Mouse (Mus musculus) megakaryocyte, embryonic 14.5 days (primary cell): ENCODE data around the gene Uchl3.

ENCODE experiments used
- FLI1 ChIP-seq: IDR thresholded peaks from 2 replicates; pipeline ENCODE4 v1.6.1; 2012; ENCODE audit warnings: low read length, inconsistent platforms, mixed read lengths
- GATA1 ChIP-seq: IDR thresholded peaks from 3 replicates; pipeline ENCODE4 v1.6.1; 2012; ENCODE audit warnings: mixed read lengths, low read length, inconsistent platforms, borderline replicate concordance

- no peak for TF ChIP-seq FLI1
- TF ChIP-seq GATA1 = no peak
These were observed 53.3 kb downstream of the Uchl3 start for GRCm38 (mm10) chr14:101707088-101707487.
